Mouse (Mus musculus): ENCODE measurements around the gene Ddx5. TPM values are rescaled to one million over a fixed set of nuclear protein-coding genes. Genes with fewer than 3 reads are reported as not detected.

Gene Ddx5
- total and polyA plus RNA-seq, 2 experiments from 2014 or later = 173 to 282 TPM

- H3K9ac ChIP-seq (replicated peaks; ENCODE audit: low read depth, low read length) = no peak overlapping the region
- TF ChIP-seq EP300 (IDR thresholded peaks at IDR 0.05; ENCODE audit: low read depth) (peak; percentile 47; the same call in 1 of the 2 replicates), CTCF (IDR thresholded peaks at IDR 0.05; ENCODE audit: low read depth) (no peak)
- peak; percentile 79 for ATAC-seq (ENCODE audit: insufficient read depth, low read depth)
- H3K4me1 ChIP-seq (ENCODE audit: control insufficient read depth, insufficient read depth) = peaks cover 20% of the 10 kb centered on the region; the same call in 1 of the 2 replicates
- H3K9me3 ChIP-seq (replicated peaks; ENCODE audit: control insufficient read depth, low read length) = no peaks in the 10 kb centered on the region
- no peak overlapping the region for H3K4me3 ChIP-seq (ENCODE audit: low read depth, low read length)
- H3K27ac ChIP-seq (ENCODE audit: low read depth) = peak overlapping the region; percentile 75
- H3K4me2 ChIP-seq (ENCODE audit: low read depth, low read length) = no peak overlapping the region
- no peaks in the 10 kb centered on the region for H3K36me3 ChIP-seq (replicated peaks; ENCODE audit: control insufficient read depth, insufficient read depth, low read length)
- WGBS = 5% methylated on average over 4 of the region's 4 CpGs
- peak; percentile 75 for DNase-seq (ENCODE audit: low spot score)
- no peaks in the 10 kb centered on the region for H3K27me3 ChIP-seq (ENCODE audit: control insufficient read depth, insufficient read depth, low read length)
Observed at GRCm38 (mm10) chr11:106730714-106731113, 58.3 kb downstream of the Ddx5 start.

Small RNAs within 50 kb of the gene (microRNA-seq; reads per million reads assigned to microRNA genes)
- not detected for gene Gm25994
- 7.5 reads per million, percentile 27 among the genes with 10 or more reads in this experiment for gene Mir3064

Other genes with a start within 250 kb of the Ddx5 start
- 23.7 and 37.4 TPM in 2 replicates for gene Tex2, start 175.8 kb downstream of the Ddx5 start, total RNA-seq (2014; rRNA removed; ENCODE audit: low replicate concordance)
- gene Tex2, start 175.8 kb downstream of the Ddx5 start, polyA plus RNA-seq (2015; fragmentation: Nextera tagmentation; extraction: Ambion mirVana) = 14.0 and 14.5 TPM in 2 replicates
- gene Pecam1, start 38.6 kb downstream of the Ddx5 start, total RNA-seq (2014; rRNA removed; ENCODE audit: low replicate concordance) = 126 and 153 TPM in 2 replicates
- 59.4 and 63.2 TPM in 2 replicates for gene Pecam1, start 38.6 kb downstream of the Ddx5 start, polyA plus RNA-seq (2015; fragmentation: Nextera tagmentation; extraction: Ambion mirVana)
- gene Milr1, start 38.0 kb downstream of the Ddx5 start, total RNA-seq (2014; rRNA removed; ENCODE audit: low replicate concordance) = 0.15 TPM in 1 of 2 replicates, not detected in the other
- gene Milr1, start 38.0 kb downstream of the Ddx5 start, polyA plus RNA-seq (2015; fragmentation: Nextera tagmentation; extraction: Ambion mirVana) = 0.58 and 0.83 TPM in 2 replicates
- gene Polg2, start 9.6 kb downstream of the Ddx5 start, total RNA-seq (2014; rRNA removed; ENCODE audit: low replicate concordance) = 1.1 and 6.3 TPM in 2 replicates
- gene Polg2, start 9.6 kb downstream of the Ddx5 start, polyA plus RNA-seq (2015; fragmentation: Nextera tagmentation; extraction: Ambion mirVana) = 6.5 and 7.2 TPM in 2 replicates
- gene Cep95, start 67 bp upstream of the Ddx5 start, total RNA-seq (2014; rRNA removed; ENCODE audit: low replicate concordance) = 3.6 and 4.8 TPM in 2 replicates
- gene Cep95, start 67 bp upstream of the Ddx5 start, polyA plus RNA-seq (2015; fragmentation: Nextera tagmentation; extraction: Ambion mirVana) = 8.2 and 9.2 TPM in 2 replicates
- 26.2 and 34.8 TPM in 2 replicates for gene Smurf2, start 131.5 kb upstream of the Ddx5 start, total RNA-seq (2014; rRNA removed; ENCODE audit: low replicate concordance)
- gene Smurf2, start 131.5 kb upstream of the Ddx5 start, polyA plus RNA-seq (2015; fragmentation: Nextera tagmentation; extraction: Ambion mirVana) = 7.4 and 7.9 TPM in 2 replicates
- gene Kpna2, start 210.4 kb upstream of the Ddx5 start, total RNA-seq (2014; rRNA removed; ENCODE audit: low replicate concordance) = 177 and 180 TPM in 2 replicates
- 109 and 124 TPM in 2 replicates for gene Kpna2, start 210.4 kb upstream of the Ddx5 start, polyA plus RNA-seq (2015; fragmentation: Nextera tagmentation; extraction: Ambion mirVana)
- gene 1810010H24Rik, start 236.5 kb upstream of the Ddx5 start, total RNA-seq (2014; rRNA removed; ENCODE audit: low replicate concordance) = 1.7 and 4.0 TPM in 2 replicates
- 2.6 and 3.4 TPM in 2 replicates for gene 1810010H24Rik, start 236.5 kb upstream of the Ddx5 start, polyA plus RNA-seq (2015; fragmentation: Nextera tagmentation; extraction: Ambion mirVana)

Measured in heart, postnatal 0 days (tissue).